Mouse (Mus musculus) gastrocnemius, adult 2 months (tissue): ENCODE data around the gene Cactin. TPM values are rescaled to one million over a fixed set of nuclear protein-coding genes. Genes with fewer than 3 reads are reported as not detected.
A peak's percentile ranks its signal among the peaks of the same experiment; 100 is the strongest.

Source experiments
- DNase-seq: peaks from one replicate; pipeline ENCODE4 v3.0.0; 2022
- H3K27ac ChIP-seq: fragments of 200-600 bp; 2 replicates; pipeline ENCODE4 v1.8.1; 2022; ENCODE audit warnings: mild to moderate bottlenecking
- H3K4me3 ChIP-seq: fragments of 200-600 bp; 2 replicates; pipeline ENCODE4 v1.8.1; 2022; ENCODE audit warnings: mild to moderate bottlenecking, moderate library complexity
- CTCF ChIP-seq: fragments of 200-600 bp; IDR thresholded peaks from 2 replicates; pipeline ENCODE4 v1.8.1; 2022; ENCODE audit warnings: antibody characterized with exemption, mild to moderate bottlenecking, moderate library complexity
- intact Hi-C: fragments of 180-260 bp; cut with DNase I; formaldehyde crosslinking; loops from one replicate; pipeline ENCODE4 v1.15.1; 2025
- total RNA-seq, 2 experiments: library from RNA; stranded (reverse); gene quantifications; 2 replicates each; pipeline ENCODE4 v1.2.3; 2021

Cactin gene
- total RNA-seq, 2 experiments from 2014 or later: 8.5 to 11.5 TPM

- TF ChIP-seq CTCF: no peak
- intact Hi-C loops: loop anchor here (2.0 kb wide), 2 partner anchors 19 to 25 kb away; partner anchors contain the start of gene Gipc3
- H3K27ac ChIP-seq: no peak overlapping the region
- H3K4me3 ChIP-seq: no peak overlapping the region
- no peak for DNase-seq
Measured at GRCm38 (mm10) chr10:81323791-81324530, 3.1 kb downstream of the Cactin start.

DNA sequence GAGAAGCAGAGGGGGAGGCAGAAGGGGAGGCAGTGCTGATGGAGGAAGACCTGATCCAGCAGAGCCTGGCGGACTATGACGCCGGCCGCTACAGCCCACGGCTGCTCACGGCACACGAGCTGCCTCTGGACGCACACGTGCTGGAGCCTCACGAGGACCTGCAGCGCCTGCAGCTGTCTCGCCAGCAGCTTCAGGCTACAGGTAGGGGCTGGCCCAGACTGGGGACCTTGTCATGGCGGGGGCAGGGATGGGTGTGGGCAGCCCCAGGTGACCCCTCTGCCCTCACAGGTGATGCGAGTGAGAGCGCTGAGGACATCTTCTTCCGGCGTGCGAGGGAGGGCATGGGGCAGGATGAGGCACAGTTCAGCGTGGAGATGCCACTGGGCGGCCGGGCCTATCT lies 4.3 kb downstream of the Cactin start:
- no peak for TF ChIP-seq CTCF
- DNase-seq: no peak
- intact Hi-C loops: loop anchor here (2.0 kb wide), 1 partner anchor 18 kb away; the partner anchor contains the start of gene Gipc3
- no peak overlapping the region for H3K27ac ChIP-seq
- H3K4me3 ChIP-seq: no peak overlapping the region

GRCm38 (mm10) chr10:81325781-81326180 lies 4.9 kb downstream of the Cactin start:
- no peak for TF ChIP-seq CTCF
- Histone ChIP-seq H3K27ac (peak overlapping the region; percentile 76), H3K4me3 (no peak overlapping the region)
- intact Hi-C loops: loop anchor here (2.0 kb wide), 1 partner anchor 17 kb away; the partner anchor contains the start of gene Gipc3
- no peak for DNase-seq

DNA sequence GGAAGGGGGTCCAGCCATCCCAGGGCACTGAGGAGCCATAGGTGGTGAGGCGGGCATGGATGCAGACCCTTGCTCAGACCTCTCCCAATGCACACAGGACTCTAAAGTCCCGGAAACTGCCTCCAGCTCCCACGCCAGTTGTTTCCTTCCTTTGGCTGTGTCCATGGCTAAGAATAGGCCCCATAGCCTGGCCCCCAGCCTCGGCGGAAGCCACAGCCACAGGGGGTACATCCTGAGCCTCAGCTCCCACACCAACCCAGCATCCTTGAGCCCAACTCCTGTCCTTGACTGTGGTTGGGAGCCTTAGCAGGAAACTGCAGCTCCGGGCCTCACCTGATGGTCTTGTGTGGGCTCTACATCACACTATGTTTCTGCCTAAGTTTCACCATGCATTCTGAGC lies 6.0 kb downstream of the Cactin start:
- H3K27ac ChIP-seq: peak overlapping the region; percentile 76
- DNase-seq: peak; percentile 46
- TF ChIP-seq CTCF: no peak
- intact Hi-C loops: no loop called here
- H3K4me3 ChIP-seq: peak overlapping the region; percentile 45

GRCm38 (mm10) chr10:81327959-81328358 lies 7.1 kb downstream of the Cactin start:
- TF ChIP-seq CTCF: no peak
- peak overlapping the region; percentile 76 for H3K27ac ChIP-seq
- DNase-seq: peak; percentile 34
- intact Hi-C loops: no loop called here
- H3K4me3 ChIP-seq: peak overlapping the region; percentile 50

DNA sequence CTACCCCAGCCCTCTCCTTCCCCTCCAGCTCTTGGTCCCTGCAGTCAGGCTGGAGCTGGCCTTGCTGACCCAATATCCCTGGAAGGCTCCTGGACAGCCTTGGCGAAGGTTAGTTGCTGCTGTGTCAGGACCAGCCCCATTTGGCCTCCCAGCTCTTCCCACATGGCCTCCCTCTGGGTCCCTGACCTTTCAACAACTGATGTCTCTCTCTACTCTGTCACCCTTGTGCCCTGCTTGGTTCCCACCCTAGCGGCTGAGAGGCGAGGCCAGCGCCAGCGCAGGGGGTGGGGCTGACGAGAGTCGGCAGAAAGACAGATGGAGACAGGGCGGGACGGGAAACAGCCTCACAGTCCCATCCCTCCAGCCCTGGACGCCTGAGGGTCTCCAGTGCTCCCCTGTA lies 7.5 kb downstream of the Cactin start, which contains the start of gene Tbxa2r:
Gene Tbxa2r (plus strand): TSS at position 346 of the 400 bp plus-strand sequence.
- TF ChIP-seq CTCF: no peak
- intact Hi-C loops: no loop called here
- DNase-seq: peak; percentile 72
- Histone ChIP-seq H3K4me3 (peak within 1 kb of the TSS; percentile 50), H3K27ac (peak within 1 kb of the TSS; percentile 76)

GRCm38 (mm10) chr10:81329194-81329975 lies 8.5 kb downstream of the Cactin start:
- peak overlapping the region; percentile 76 for H3K27ac ChIP-seq
- intact Hi-C loops: no loop called here
- H3K4me3 ChIP-seq: peak overlapping the region; percentile 50
- no peak for TF ChIP-seq CTCF
- DNase-seq: peak; percentile 38

GRCm38 (mm10) chr10:81330007-81330406 lies 9.1 kb downstream of the Cactin start:
- intact Hi-C loops: no loop called here
- peak overlapping the region; percentile 76 for H3K27ac ChIP-seq
- H3K4me3 ChIP-seq: peak overlapping the region; percentile 7
- TF ChIP-seq CTCF: no peak
- DNase-seq: peak; percentile 58

GRCm38 (mm10) chr10:81332277-81332676 lies 11.4 kb downstream of the Cactin start:
- Histone ChIP-seq H3K4me3 (no peak overlapping the region), H3K27ac (no peak overlapping the region)
- intact Hi-C loops: no loop called here

GRCm38 (mm10) chr10:81334324-81334723 lies 13.4 kb downstream of the Cactin start:
- TF ChIP-seq CTCF: no peak
- no peak for DNase-seq
- intact Hi-C loops: no loop called here
- Histone ChIP-seq H3K27ac (no peak overlapping the region), H3K4me3 (no peak overlapping the region)

More at GRCm38 (mm10) chr10:81332277-81332676, 11.4 kb downstream of the Cactin start:
- TF ChIP-seq CTCF: no peak
- DNase-seq: no peak

DNA sequence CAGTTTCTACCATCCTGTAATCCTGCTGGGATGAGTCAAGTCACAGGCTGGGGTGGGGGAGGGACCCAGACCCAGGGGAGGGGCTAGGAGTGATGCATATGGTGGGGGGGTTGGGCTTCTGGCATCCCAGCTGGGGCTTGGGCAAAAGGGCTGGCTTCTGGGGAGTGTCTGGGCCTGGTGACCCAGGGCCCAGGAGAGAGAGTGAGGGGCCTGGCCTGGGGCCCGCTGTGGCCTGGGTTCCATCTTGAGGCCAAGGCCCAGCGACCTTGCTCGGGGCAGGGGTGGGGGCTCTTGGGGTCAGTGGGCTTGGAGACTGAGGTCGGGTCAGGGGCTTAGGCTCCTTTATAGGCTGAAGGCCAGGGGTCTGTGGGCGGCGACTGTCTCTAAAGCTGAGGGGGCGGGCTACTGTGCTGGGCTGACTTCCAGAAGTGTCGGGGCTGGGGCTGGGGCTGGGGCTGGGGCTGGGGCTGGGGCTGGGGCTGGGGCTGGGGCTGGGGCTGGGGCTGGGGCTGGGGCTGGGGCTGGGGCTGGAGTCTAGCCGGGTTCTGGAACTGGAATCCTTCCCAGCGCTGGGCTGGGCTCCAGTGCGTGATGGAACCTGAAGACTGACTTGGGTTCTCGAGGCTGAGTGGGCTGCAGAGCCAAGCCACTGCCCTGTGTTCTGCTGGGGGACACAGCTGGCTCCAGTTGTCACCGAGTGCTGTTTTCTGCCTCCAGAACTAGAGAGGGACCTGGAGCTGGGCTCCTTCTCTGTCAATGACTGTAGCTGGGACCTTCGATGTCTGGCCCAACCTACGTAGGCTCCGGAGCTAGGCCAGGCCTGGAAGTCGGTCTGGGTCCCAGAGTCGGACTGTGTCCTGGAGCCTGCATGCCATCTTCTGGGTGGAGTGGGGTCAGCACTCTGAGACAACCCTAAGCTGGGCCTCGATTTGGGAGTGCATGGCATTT lies 14.8 kb downstream of the Cactin start:
- H3K4me3 ChIP-seq: no peak overlapping the region
- TF ChIP-seq CTCF: no peak
- DNase-seq: peak; percentile 26
- peak overlapping the region; percentile 3; the same call in 1 of the 2 replicates for H3K27ac ChIP-seq
- intact Hi-C loops: no loop called here

GRCm38 (mm10) chr10:81336558-81336957 lies 15.7 kb downstream of the Cactin start:
- Histone ChIP-seq H3K27ac (no peak overlapping the region), H3K4me3 (no peak overlapping the region)
- DNase-seq: no peak
- intact Hi-C loops: no loop called here
- TF ChIP-seq CTCF: no peak
